ENCODE assay signal across 9 mouse cellular contexts in genomic region chr17:25333943-25334342, GRCm38 (mm10). TPM values are rescaled to one million over a fixed set of nuclear protein-coding genes. Genes with fewer than 3 reads are reported as not detected.
DNase-seq lines count a peak whose midpoint lies in the region; ATAC-seq and TF ChIP-seq lines count a peak whose summit lies in the region.
"Had no signal": no experiment of that assay in that cellular context is flagged by ENCODE, and none has a peak within 500 bp of the region (broad histone marks: within the 10 kb centered on the region; RNA-seq: fewer than 3 reads in every experiment).

No protein-coding gene starts in this region.

- no peak overlapping the region for H3K4me2 ChIP-seq in embryonic facial prominence, embryonic 14.5 days (ENCODE audit: low read depth, low read length)
- no peak overlapping the region for H3K4me2 ChIP-seq in lung, embryonic 14.5 days
- H3K4me2 ChIP-seq: limb, embryonic 13.5 days had no signal

- peaks cover 1% of the 10 kb centered on the region; the same call in 1 of the 2 replicates for H3K4me1 ChIP-seq in bone marrow, adult 2 months (ENCODE audit: control insufficient read depth, insufficient read depth, low read length)
- H3K4me1 ChIP-seq in embryonic facial prominence, embryonic 14.5 days (ENCODE audit: control insufficient read depth, insufficient read depth, low read length), result no peaks in the 10 kb centered on the region
- no peaks in the 10 kb centered on the region for H3K4me1 ChIP-seq in lung, embryonic 14.5 days (ENCODE audit: insufficient read depth)
- H3K4me1 ChIP-seq: limb, embryonic 13.5 days had no signal

- H3K9me3 ChIP-seq in embryonic facial prominence, embryonic 14.5 days (ENCODE audit: control insufficient read depth, low read length), result no peaks in the 10 kb centered on the region
- H3K9me3 ChIP-seq in lung, embryonic 14.5 days (ENCODE audit: low read depth, low read length), result no peaks in the 10 kb centered on the region
- H3K9me3 ChIP-seq: limb, embryonic 13.5 days had no signal

- peak; percentile 87 for TF ChIP-seq CTCF in bone marrow, adult 2 months (IDR thresholded peaks at IDR 0.05; ENCODE audit: control insufficient read depth, insufficient read depth, low read length)
- peak; percentile 97 for TF ChIP-seq CTCF in lung, embryonic 14.5 days (IDR thresholded peaks at IDR 0.05; ENCODE audit: low read depth)

- no peak for TF ChIP-seq POLR2A in bone marrow, adult 2 months (IDR thresholded peaks at IDR 0.05; ENCODE audit: borderline replicate concordance, control insufficient read depth, low read depth, low read length)

- H3K27me3 ChIP-seq in embryonic facial prominence, embryonic 14.5 days (replicated peaks; ENCODE audit: control insufficient read depth, insufficient read depth, low read length), result no peaks in the 10 kb centered on the region
- no peaks in the 10 kb centered on the region for H3K27me3 ChIP-seq in lung, embryonic 14.5 days (ENCODE audit: insufficient read depth, low read length)

- WGBS in bone marrow, adult 2 months, result 4% methylated on average over 8 of the region's 8 CpGs
- under 1% methylated on average over 8 of the region's 8 CpGs for WGBS in embryonic facial prominence, embryonic 14.5 days
- WGBS in lung, embryonic 14.5 days, result 2% methylated on average over 8 of the region's 8 CpGs

- H3K36me3 ChIP-seq in embryonic facial prominence, embryonic 14.5 days (ENCODE audit: control insufficient read depth, insufficient read depth, low read length), result no peaks in the 10 kb centered on the region
- no peaks in the 10 kb centered on the region for H3K36me3 ChIP-seq in lung, embryonic 14.5 days (ENCODE audit: insufficient read depth)
- H3K36me3 ChIP-seq: limb, embryonic 13.5 days had no signal

- H3K9ac ChIP-seq in embryonic facial prominence, embryonic 14.5 days (ENCODE audit: low read depth, low read length), result no peak overlapping the region
- H3K9ac ChIP-seq in lung, embryonic 14.5 days, result no peak overlapping the region
- H3K9ac ChIP-seq: limb, embryonic 13.5 days had no signal

- H3K4me3 ChIP-seq in bone marrow, adult 2 months (replicated peaks; ENCODE audit: control insufficient read depth, low read depth, low read length), result no peak overlapping the region
- no peak overlapping the region for H3K4me3 ChIP-seq in embryonic facial prominence, embryonic 14.5 days (ENCODE audit: low read depth, low read length)
- no peak overlapping the region for H3K4me3 ChIP-seq in lung, embryonic 14.5 days (ENCODE audit: low read depth, low read length)
- H3K4me3 ChIP-seq: limb, embryonic 13.5 days had no signal

- H3K27ac ChIP-seq in bone marrow, adult 2 months (ENCODE audit: control insufficient read depth, insufficient read depth, low read depth, low read length, poor library complexity), result no peak overlapping the region
- no peak overlapping the region for H3K27ac ChIP-seq in embryonic facial prominence, embryonic 14.5 days (replicated peaks; ENCODE audit: low read depth, low read length)
- no peak overlapping the region for H3K27ac ChIP-seq in lung, embryonic 14.5 days (ENCODE audit: low read depth)
- H3K27ac ChIP-seq: limb, embryonic 13.5 days had no signal

- ATAC-seq in embryonic facial prominence, embryonic 14.5 days (ENCODE audit: low read depth), result 0 out of 2 replicates have a peak, but pooled peaks have one; percentile 47
- no peak for ATAC-seq in lung, embryonic 14.5 days (ENCODE audit: insufficient read depth)
- ATAC-seq in monocyte, adult 5-6 weeks (replicated peaks; ENCODE audit: insufficient number of reproducible peaks, low FRiP score, low TSS enrichment, poor library complexity, severe bottlenecking), result no peak; the same call in 1 of the 2 replicates

- DNase-seq in 3T3-L1 (ENCODE audit: low read depth, low spot score), result peak; percentile 63
- DNase-seq in B cell, adult 2 months, result peak; percentile 58 to 63
- peak; percentile 75 for DNase-seq in embryonic facial prominence, embryonic 14.5 days (ENCODE audit: low spot score)
- DNase-seq in kidney, postnatal 36 days, result peak; percentile 21 to 78
- DNase-seq in lung, embryonic 14.5 days, result peak; percentile 85
- peak; percentile 4 to 12 for DNase-seq in right cerebral cortex, postnatal 36 days (ENCODE audit: low spot score in 2 of 2)

RNA-seq across cellular contexts. Expression of gene Tpsab1, which starts 11.4 kb away (rescaled TPM):
- not detected in 2 replicates for polyA plus RNA-seq in bone marrow, adult 2 months (2011; ENCODE audit: insufficient read depth, insufficient read length, low replicate concordance, missing spikeins)
- polyA plus RNA-seq in embryonic facial prominence, embryonic 14.5 days (2014; fragmentation: Nextera tagmentation; extraction: Ambion mirVana), result 0.94 and 1.0 TPM in 2 replicates
- polyA plus RNA-seq in lung, embryonic 14.5 days (2014; fragmentation: Nextera tagmentation; extraction: Ambion mirVana), result not detected in 2 replicates
- total RNA-seq in monocyte, adult 5-6 weeks (2017), result not detected in 3 replicates

RNA-seq across cellular contexts. Expression of gene Prss29, which starts 15.5 kb away (rescaled TPM):
- not detected in 2 replicates for polyA plus RNA-seq in bone marrow, adult 2 months (2011; ENCODE audit: insufficient read depth, insufficient read length, low replicate concordance, missing spikeins)
- polyA plus RNA-seq in embryonic facial prominence, embryonic 14.5 days (2014; fragmentation: Nextera tagmentation; extraction: Ambion mirVana), result not detected in 2 replicates
- not detected in 2 replicates for polyA plus RNA-seq in lung, embryonic 14.5 days (2014; fragmentation: Nextera tagmentation; extraction: Ambion mirVana)
- total RNA-seq in monocyte, adult 5-6 weeks (2017), result not detected in 3 replicates
- polyA plus RNA-seq: limb, embryonic 13.5 days had no signal

RNA-seq across cellular contexts. Expression of gene Prss28, which starts 25.5 kb away (rescaled TPM):
- 1.7 TPM in 1 of 2 replicates, not detected in the other for polyA plus RNA-seq in bone marrow, adult 2 months (2011; ENCODE audit: insufficient read depth, insufficient read length, low replicate concordance, missing spikeins)
- polyA plus RNA-seq in embryonic facial prominence, embryonic 14.5 days (2014; fragmentation: Nextera tagmentation; extraction: Ambion mirVana), result not detected in 2 replicates
- not detected in 2 replicates for polyA plus RNA-seq in lung, embryonic 14.5 days (2014; fragmentation: Nextera tagmentation; extraction: Ambion mirVana)
- total RNA-seq in monocyte, adult 5-6 weeks (2017), result not detected in 3 replicates
- polyA plus RNA-seq: limb, embryonic 13.5 days had no signal

RNA-seq across cellular contexts. Expression of gene Tpsb2, which starts 32.2 kb away (rescaled TPM):
- not detected in 2 replicates for polyA plus RNA-seq in bone marrow, adult 2 months (2011; ENCODE audit: insufficient read depth, insufficient read length, low replicate concordance, missing spikeins)
- polyA plus RNA-seq in embryonic facial prominence, embryonic 14.5 days (2014; fragmentation: Nextera tagmentation; extraction: Ambion mirVana), result 47.8 and 101 TPM in 2 replicates
- 1.3 and 2.4 TPM in 2 replicates for polyA plus RNA-seq in lung, embryonic 14.5 days (2014; fragmentation: Nextera tagmentation; extraction: Ambion mirVana)
- total RNA-seq in monocyte, adult 5-6 weeks (2017), result not detected in 3 replicates

RNA-seq across cellular contexts. Expression of gene Tpsg1, which starts 35.1 kb away (rescaled TPM):
- not detected in 2 replicates for polyA plus RNA-seq in bone marrow, adult 2 months (2011; ENCODE audit: insufficient read depth, insufficient read length, low replicate concordance, missing spikeins)
- polyA plus RNA-seq in embryonic facial prominence, embryonic 14.5 days (2014; fragmentation: Nextera tagmentation; extraction: Ambion mirVana), result 8.0 and 9.5 TPM in 2 replicates
- polyA plus RNA-seq in lung, embryonic 14.5 days (2014; fragmentation: Nextera tagmentation; extraction: Ambion mirVana), result 0.25 and 0.31 TPM in 2 replicates
- not detected in 3 replicates for total RNA-seq in monocyte, adult 5-6 weeks (2017)

Comparison
In these comparisons a context has a peak if more than half of its experiments do, and no peak if none do; other contexts are left out.
1. DNase-seq: peak in every context shown above with its lines; median percentile 85 in lung, embryonic 14.5 days; 75 in embryonic facial prominence, embryonic 14.5 days; 63 in 3T3-L1; 60 in B cell, adult 2 months; 50 in kidney, postnatal 36 days; 8 in right cerebral cortex, postnatal 36 days.